Mouse (Mus musculus) ES-Bruce4 (cell line): ENCODE measurements around the gene Ccdc134. TPM values are rescaled to one million over a fixed set of nuclear protein-coding genes. Genes with fewer than 3 reads are reported as not detected.

Experiments used
- H3K27ac ChIP-seq: 2 replicates; pipeline ENCODE4 v1.5.1; 2012; ENCODE audit warnings: low read length, inconsistent platforms; ENCODE audit not compliant: insufficient read depth
- H3K27me3 ChIP-seq: 2 replicates; pipeline ENCODE4 v1.6.1; 2012; ENCODE audit warnings: mild to moderate bottlenecking, low read length, inconsistent platforms; ENCODE audit not compliant: control insufficient read depth, poor library complexity, insufficient read depth, severe bottlenecking
- H3K36me3 ChIP-seq: 2 replicates; pipeline ENCODE4 v1.6.1; 2012; ENCODE audit warnings: inconsistent platforms, mild to moderate bottlenecking, low read length, moderate library complexity; ENCODE audit not compliant: control insufficient read depth, poor library complexity, insufficient read depth, severe bottlenecking
- H3K4me1 ChIP-seq: one replicate; pipeline ENCODE4 v1.8.1; 2011; ENCODE audit warnings: low read length; ENCODE audit not compliant: control insufficient read depth, insufficient read depth
- H3K4me3 ChIP-seq: 2 replicates; pipeline ENCODE4 v1.5.1; 2011; ENCODE audit warnings: low read depth, mild to moderate bottlenecking, low read length
- H3K9ac ChIP-seq: 2 replicates; pipeline ENCODE4 v1.6.1; 2012; ENCODE audit warnings: low read depth, mild to moderate bottlenecking, inconsistent platforms; ENCODE audit not compliant: poor library complexity, severe bottlenecking
- H3K9me3 ChIP-seq: replicated peaks from 2 replicates; pipeline ENCODE4 v1.6.1; 2012; ENCODE audit warnings: mild to moderate bottlenecking, low read length, inconsistent platforms; ENCODE audit not compliant: control insufficient read depth, poor library complexity, insufficient read depth, severe bottlenecking
- CTCF ChIP-seq: IDR thresholded peaks from one replicate; pipeline ENCODE4 v1.8.1; 2011; ENCODE audit warnings: low read depth, low read length
- EP300 ChIP-seq: IDR thresholded peaks from 2 replicates; pipeline ENCODE4 v1.6.1; 2011; ENCODE audit warnings: low read depth, low read length; ENCODE audit not compliant: insufficient read depth
- POLR2A ChIP-seq: IDR thresholded peaks from one replicate; pipeline ENCODE4 v1.8.1; 2011; ENCODE audit warnings: low read length; ENCODE audit not compliant: insufficient read depth
- polyA plus RNA-seq: library from polyadenylated mRNA; stranded (reverse); fragments of >200 nt; gene quantifications from 2 replicates; pipeline ENCODE4 v1.2.4, GENCODE M21; 2011; ENCODE audit warnings: low read depth; ENCODE audit not compliant: missing spikeins, insufficient read depth, insufficient read length

Gene Ccdc134
- polyA plus RNA-seq, 1 experiment: 15.0 TPM

DNA sequence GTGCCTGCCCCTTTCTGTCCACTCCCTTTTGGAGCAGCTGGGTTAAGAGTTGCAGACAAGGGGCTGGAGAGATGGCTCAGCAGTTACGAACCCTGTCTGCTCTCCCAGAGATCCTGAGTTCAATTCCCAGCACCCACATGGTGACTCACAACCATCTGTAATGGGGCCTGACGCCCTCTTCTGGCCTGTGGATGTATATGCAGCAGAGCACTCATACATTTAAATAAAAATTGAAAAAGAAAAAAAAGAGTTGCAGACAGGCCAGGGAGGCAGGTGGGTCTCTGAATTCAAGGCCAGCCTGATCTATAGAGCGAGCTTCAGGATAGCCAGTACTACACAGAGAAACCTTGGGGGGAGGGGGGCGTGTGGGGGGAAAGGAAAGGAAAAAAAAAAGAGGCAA is 59.7 kb downstream of the Ccdc134 start:
- Histone ChIP-seq H3K27me3 (no peaks in the 10 kb centered on the region), H3K9me3 (peaks cover 1% of the 10 kb centered on the region), H3K36me3 (peaks cover 41% of the 10 kb centered on the region), H3K27ac (peak overlapping the region; percentile 64), H3K4me1 (peaks cover 2% of the 10 kb centered on the region), H3K9ac (no peak overlapping the region), H3K4me3 (no peak overlapping the region)
- TF ChIP-seq CTCF (no peak), EP300 (no peak), POLR2A (no peak)

DNA sequence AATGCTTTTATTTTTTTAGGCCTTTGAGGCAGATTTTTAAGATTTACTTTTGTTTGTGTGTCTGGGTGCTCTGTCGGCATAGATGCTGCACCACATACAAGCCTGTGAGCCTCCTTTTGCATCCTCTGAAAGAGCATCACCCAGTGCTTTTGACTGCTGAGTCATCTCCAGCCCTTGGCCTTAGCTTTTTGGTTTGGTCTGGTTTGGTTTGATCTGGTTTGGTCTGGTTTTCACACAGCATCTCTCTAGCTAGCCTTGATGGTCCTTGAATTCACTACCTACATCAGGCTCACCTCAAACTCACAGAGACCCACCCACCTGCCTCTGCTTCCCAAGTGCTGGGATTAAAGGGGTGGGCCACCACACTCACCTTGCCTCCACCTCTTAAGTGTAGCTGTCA is 60.2 kb downstream of the Ccdc134 start:
- no peaks in the 10 kb centered on the region for H3K27me3 ChIP-seq
- H3K4me3 ChIP-seq: no peak overlapping the region
- H3K9me3 ChIP-seq: no peaks in the 10 kb centered on the region
- peak overlapping the region; percentile 64 for H3K27ac ChIP-seq
- TF ChIP-seq EP300 (peak; percentile 58; the same call in 1 of the 2 replicates), CTCF (no peak)
- peaks cover 2% of the 10 kb centered on the region for H3K4me1 ChIP-seq
- H3K9ac ChIP-seq: no peak overlapping the region
- peaks cover 39% of the 10 kb centered on the region for H3K36me3 ChIP-seq

DNA sequence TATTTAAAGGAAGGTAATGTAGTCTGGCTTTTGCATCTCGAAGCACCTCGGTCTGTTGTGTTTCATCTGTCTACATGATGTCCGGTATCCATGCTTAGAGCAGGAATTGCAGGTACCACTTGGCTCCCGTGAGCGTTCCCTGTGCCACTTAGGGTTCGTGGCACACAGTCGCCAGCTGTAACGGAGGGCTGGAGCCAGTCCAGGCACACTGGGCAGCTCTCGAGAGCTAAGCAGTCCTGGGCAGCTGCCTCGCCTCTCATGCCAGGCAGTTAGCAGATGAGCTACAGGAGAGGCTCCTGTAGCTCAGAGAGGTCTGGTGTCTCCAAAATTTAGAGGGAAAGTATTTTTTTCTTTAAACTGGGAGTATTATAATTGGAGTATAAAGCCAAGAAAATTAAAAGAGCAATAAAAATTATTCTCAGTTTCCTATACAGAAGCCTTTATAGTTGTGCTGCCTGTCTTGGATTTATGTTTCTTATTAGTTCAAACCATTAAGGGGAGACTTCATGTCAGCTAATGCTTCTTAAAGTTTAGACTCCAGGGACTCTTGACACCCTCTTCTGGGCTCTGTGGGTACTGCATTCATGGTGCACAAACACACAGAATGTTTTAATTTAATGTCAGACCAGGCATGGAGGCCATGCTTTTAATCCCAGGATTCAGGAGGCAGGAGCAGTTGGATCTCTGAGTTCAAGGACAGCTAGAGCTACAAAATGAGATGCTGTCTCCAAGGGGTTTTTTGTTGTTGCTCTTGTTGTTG is 60.9 kb downstream of the Ccdc134 start:
- Histone ChIP-seq H3K4me3 (no peak overlapping the region), H3K36me3 (peaks cover 41% of the 10 kb centered on the region), H3K27ac (peak overlapping the region; percentile 55; the same call in 1 of the 2 replicates), H3K4me1 (peaks cover 2% of the 10 kb centered on the region), H3K27me3 (no peaks in the 10 kb centered on the region), H3K9me3 (no peaks in the 10 kb centered on the region), H3K9ac (no peak overlapping the region)
- no peak for TF ChIP-seq POLR2A
- no peak for TF ChIP-seq CTCF

Other genes with a start within 250 kb of the Ccdc134 start
- 21.8 and 25.5 TPM in 2 replicates for gene Polr3h, start 201.7 kb upstream of the Ccdc134 start, polyA plus RNA-seq
- 4.0 and 4.9 TPM in 2 replicates for gene Csdc2, start 191.2 kb upstream of the Ccdc134 start, polyA plus RNA-seq
- 338 and 387 TPM in 2 replicates for gene Pmm1, start 167.0 kb upstream of the Ccdc134 start, polyA plus RNA-seq
- 3.5 and 4.8 TPM in 2 replicates for gene 1700029P11Rik, start 147.4 kb upstream of the Ccdc134 start, polyA plus RNA-seq
- gene Xrcc6, start 140.1 kb upstream of the Ccdc134 start, polyA plus RNA-seq: 98.6 and 131 TPM in 2 replicates
- 45.4 and 45.9 TPM in 2 replicates for gene Desi1, start 94.1 kb upstream of the Ccdc134 start, polyA plus RNA-seq
- 271 and 279 TPM in 2 replicates for gene Snu13, start 80.3 kb upstream of the Ccdc134 start, polyA plus RNA-seq
- not detected in 2 replicates for gene 4930407I10Rik, start 68.8 kb upstream of the Ccdc134 start, polyA plus RNA-seq
- gene Mei1, start 57.9 kb upstream of the Ccdc134 start, polyA plus RNA-seq: 0.23 TPM in 1 of 2 replicates, not detected in the other
- 205 and 210 TPM in 2 replicates for gene Srebf2, start 19.3 kb downstream of the Ccdc134 start, polyA plus RNA-seq
- gene Shisa8, start 84.9 kb downstream of the Ccdc134 start, polyA plus RNA-seq: 6.8 and 7.4 TPM in 2 replicates
- gene Tnfrsf13c, start 96.4 kb downstream of the Ccdc134 start, polyA plus RNA-seq: 1.9 and 2.3 TPM in 2 replicates
- gene Cenpm, start 116.8 kb downstream of the Ccdc134 start, polyA plus RNA-seq: 43.2 and 52.0 TPM in 2 replicates
- gene 1500009C09Rik, start 124.5 kb downstream of the Ccdc134 start, polyA plus RNA-seq: not detected in 2 replicates
- gene Sept3, start 147.0 kb downstream of the Ccdc134 start, polyA plus RNA-seq: 8.8 and 9.7 TPM in 2 replicates
- gene Wbp2nl, start 171.0 kb downstream of the Ccdc134 start, polyA plus RNA-seq: 0.70 and 1.1 TPM in 2 replicates
- 29.5 and 30.0 TPM in 2 replicates for gene Naga, start 211.0 kb downstream of the Ccdc134 start, polyA plus RNA-seq
- 1.8 and 2.7 TPM in 2 replicates for gene Pheta2, start 211.0 kb downstream of the Ccdc134 start, polyA plus RNA-seq
- 84.8 and 86.7 TPM in 2 replicates for gene Smdt1, start 211.0 kb downstream of the Ccdc134 start, polyA plus RNA-seq
- gene Ndufa6, start 226.4 kb downstream of the Ccdc134 start, polyA plus RNA-seq: 212 and 236 TPM in 2 replicates